Mouse (Mus musculus) embryonic fibroblast, embryonic 13.5 days (primary cell): ENCODE data around the gene Pcca.

Experiments used
- CTCF ChIP-seq: IDR thresholded peaks from 2 replicates; pipeline ENCODE4 v1.5.1; 2011; ENCODE audit warnings: mild to moderate bottlenecking, control low read depth, low read length, moderate library complexity, borderline replicate concordance; ENCODE audit not compliant: insufficient read depth
- POLR2A ChIP-seq: IDR thresholded peaks from 2 replicates; pipeline ENCODE4 v1.6.1; 2011; ENCODE audit warnings: low read depth, mild to moderate bottlenecking, control low read depth, low read length, moderate library complexity

GRCm38 (mm10) chr14:122751552-122751951 is 217.4 kb downstream of the Pcca start:
- TF ChIP-seq CTCF (no peak), POLR2A (no peak)
